Mouse (Mus musculus): Measurements from ENCODE around the gene Acod1. TPM values are rescaled to one million over a fixed set of nuclear protein-coding genes. Genes with fewer than 3 reads are reported as not detected.

Acod1 gene
- polyA plus RNA-seq, 1 experiment from 2014 or later, result not detected

DNA sequence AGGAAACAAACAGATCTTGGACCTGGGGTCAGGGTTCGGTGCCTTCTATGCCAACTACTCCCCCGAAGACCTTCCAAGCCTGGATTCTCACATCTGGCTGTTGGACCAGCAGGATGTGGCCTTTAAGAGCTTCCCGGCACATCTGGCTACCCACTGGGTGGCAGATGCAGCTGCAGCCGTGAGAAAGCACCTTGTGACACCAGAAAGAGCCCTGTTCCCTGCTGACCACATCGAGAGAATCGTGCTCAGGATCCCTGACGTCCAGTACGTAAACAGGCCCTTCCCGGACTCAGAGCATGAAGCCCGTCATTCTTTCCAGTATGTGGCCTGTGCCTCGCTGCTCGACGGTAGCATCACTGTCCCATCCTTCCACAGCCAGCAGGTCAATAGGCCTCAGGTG lies 8.0 kb downstream of the Acod1 start:
- Histone ChIP-seq H3K9ac (no peak overlapping the region), H3K36me3 (no peaks in the 10 kb centered on the region), H3K9me3 (no peaks in the 10 kb centered on the region), H3K4me3 (no peak overlapping the region), H3K4me1 (replicated peaks) (no peaks in the 10 kb centered on the region), H3K27ac (replicated peaks) (no peak overlapping the region), H3K27me3 (no peaks in the 10 kb centered on the region), H3K4me2 (no peak overlapping the region)
- no peak for ATAC-seq (ENCODE audit: low FRiP score, low read depth)
- WGBS, result 84% methylated on average over 13 of the region's 13 CpGs

DNA sequence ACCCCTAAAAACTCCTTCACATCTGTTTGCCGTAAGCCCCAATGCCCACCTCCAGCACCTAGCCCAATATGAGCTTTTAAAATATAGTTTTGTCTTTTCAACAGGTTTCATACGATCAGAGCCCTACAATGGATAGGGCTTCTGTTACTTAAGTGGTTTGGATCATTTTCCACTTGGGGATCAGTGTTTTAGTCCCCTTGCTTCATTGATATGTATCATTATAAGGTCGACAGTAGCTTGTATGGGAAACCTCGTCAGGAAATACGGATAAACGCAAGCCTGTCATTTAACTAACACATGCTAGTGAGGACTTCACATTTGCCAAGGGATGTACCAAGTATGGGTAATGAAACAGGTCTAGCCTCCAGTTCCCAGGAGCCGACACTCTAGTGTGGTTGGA lies 9.8 kb downstream of the Acod1 start:
- WGBS, result 93% methylated on average over 7 of the region's 7 CpGs
- Histone ChIP-seq H3K4me2 (no peak overlapping the region), H3K4me1 (replicated peaks) (no peaks in the 10 kb centered on the region), H3K4me3 (no peak overlapping the region), H3K27me3 (no peaks in the 10 kb centered on the region), H3K27ac (replicated peaks) (no peak overlapping the region), H3K9me3 (no peaks in the 10 kb centered on the region), H3K9ac (no peak overlapping the region), H3K36me3 (no peaks in the 10 kb centered on the region)
- no peak for ATAC-seq (ENCODE audit: low FRiP score, low read depth)

DNA sequence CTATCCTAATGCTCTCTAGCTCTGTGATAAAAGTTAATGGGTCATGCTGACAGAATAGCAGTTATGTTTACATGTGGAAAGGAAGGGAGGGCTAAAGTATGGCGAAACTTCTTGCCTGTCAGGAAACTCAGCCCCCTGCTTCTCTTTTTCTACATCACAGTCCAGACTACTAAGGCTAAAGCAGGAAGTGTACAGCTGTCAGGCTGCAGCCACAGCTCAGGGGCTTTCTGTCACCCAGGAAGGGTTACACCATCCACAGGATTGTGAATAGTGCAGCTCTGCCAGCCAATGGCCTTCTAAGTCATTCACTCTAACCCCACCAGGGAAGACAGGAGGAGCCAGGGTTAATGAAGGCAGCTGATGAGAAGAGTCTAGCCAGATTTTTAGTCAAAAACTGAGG lies 12.2 kb downstream of the Acod1 start:
- ATAC-seq (ENCODE audit: low FRiP score, low read depth), result no peak
- Histone ChIP-seq H3K4me2 (no peak overlapping the region), H3K36me3 (no peaks in the 10 kb centered on the region), H3K4me1 (replicated peaks) (no peaks in the 10 kb centered on the region), H3K27me3 (no peaks in the 10 kb centered on the region), H3K27ac (replicated peaks) (no peak overlapping the region), H3K4me3 (no peak overlapping the region), H3K9ac (no peak overlapping the region), H3K9me3 (no peaks in the 10 kb centered on the region)
- WGBS, result 81% methylated on average over 1 of the region's 1 CpGs

DNA sequence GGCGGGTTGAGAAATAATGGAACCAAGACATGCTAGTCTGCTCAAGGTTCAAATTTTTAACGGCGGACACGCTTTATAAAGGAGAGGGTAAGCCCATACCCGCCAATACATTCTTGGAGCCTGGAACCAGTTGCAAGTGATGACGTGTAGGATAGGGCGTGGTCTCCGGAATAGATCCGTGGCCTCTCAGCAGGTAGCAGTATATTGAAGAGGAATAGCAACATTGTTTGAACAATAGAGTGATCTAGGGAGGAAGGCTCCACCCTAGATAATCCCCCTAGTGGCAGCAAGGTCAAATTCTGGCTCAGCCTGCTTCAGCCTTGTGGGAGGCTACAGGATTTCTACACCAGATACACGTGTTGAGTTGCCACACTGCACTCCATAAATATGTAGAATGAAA lies 12.7 kb downstream of the Acod1 start:
- no peaks in the 10 kb centered on the region for H3K36me3 ChIP-seq
- H3K27ac ChIP-seq (replicated peaks), result no peak overlapping the region
- no peak overlapping the region for H3K9ac ChIP-seq
- H3K4me2 ChIP-seq, result no peak overlapping the region
- H3K27me3 ChIP-seq, result no peaks in the 10 kb centered on the region
- no peak overlapping the region for H3K4me3 ChIP-seq
- H3K9me3 ChIP-seq, result no peaks in the 10 kb centered on the region
- no peak for ATAC-seq (ENCODE audit: low FRiP score, low read depth)
- WGBS, result 87% methylated on average over 10 of the region's 10 CpGs
- H3K4me1 ChIP-seq (replicated peaks), result no peaks in the 10 kb centered on the region

- Histone ChIP-seq H3K4me2 (peak overlapping the region; percentile 11; the same call in 1 of the 2 replicates), H3K27ac (replicated peaks) (no peak overlapping the region), H3K4me1 (replicated peaks) (peaks cover 5% of the 10 kb centered on the region), H3K27me3 (no peaks in the 10 kb centered on the region), H3K9me3 (no peaks in the 10 kb centered on the region), H3K9ac (no peak overlapping the region), H3K4me3 (no peak overlapping the region), H3K36me3 (no peaks in the 10 kb centered on the region)
- 15% methylated on average over 10 of the region's 10 CpGs for WGBS
- no peak for ATAC-seq (ENCODE audit: low FRiP score, low read depth)
Observed at GRCm38 (mm10) chr14:103065294-103066167, 18.8 kb downstream of the Acod1 start.

DNA sequence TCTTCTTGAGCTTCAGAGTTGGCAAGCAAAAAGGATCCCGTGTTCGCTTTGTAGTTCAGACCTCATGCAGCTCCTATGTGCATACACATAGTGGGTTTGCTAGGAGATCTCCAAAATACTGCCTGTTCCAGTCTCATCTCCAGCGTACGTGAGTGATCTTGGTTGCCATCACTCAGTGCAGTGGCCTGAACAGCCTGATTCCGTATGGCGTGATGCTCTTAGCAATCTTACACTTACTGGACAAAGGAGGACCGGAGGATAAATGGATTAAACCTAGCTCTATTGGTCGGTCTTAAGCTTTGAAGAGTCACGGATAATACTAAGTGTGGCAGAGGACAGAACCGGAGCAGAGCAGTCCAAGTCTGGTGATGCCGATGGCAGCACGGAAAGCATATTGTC lies 22.7 kb downstream of the Acod1 start:
- 11% methylated on average over 12 of the region's 12 CpGs for WGBS
- peak overlapping the region; percentile 68 for H3K9ac ChIP-seq
- peak overlapping the region; percentile 75 for H3K4me3 ChIP-seq
- H3K9me3 ChIP-seq, result no peaks in the 10 kb centered on the region
- no peak for ATAC-seq (ENCODE audit: low FRiP score, low read depth)
- peak overlapping the region; percentile 82 for H3K4me2 ChIP-seq
- H3K27me3 ChIP-seq, result no peaks in the 10 kb centered on the region
- peaks cover 10% of the 10 kb centered on the region for H3K4me1 ChIP-seq (replicated peaks)
- peak overlapping the region; percentile 79 for H3K27ac ChIP-seq (replicated peaks)
- peaks cover 4% of the 10 kb centered on the region; the same call in 1 of the 2 replicates for H3K36me3 ChIP-seq

GRCm38 (mm10) chr14:103069864-103070611 lies 23.3 kb downstream of the Acod1 start, which contains the start of gene Cln5:
Cln5 (plus strand) TSS chr14:103070216.
- H3K36me3 ChIP-seq, result peaks cover 4% of the 10 kb centered on the region; the same call in 1 of the 2 replicates
- H3K4me1 ChIP-seq (replicated peaks), result peaks cover 10% of the 10 kb centered on the region
- H3K9ac ChIP-seq, result peak within 1 kb of the TSS; percentile 68
- no peaks in the 10 kb centered on the region for H3K9me3 ChIP-seq
- peak; percentile 98 for ATAC-seq (ENCODE audit: low FRiP score, low read depth)
- WGBS, result under 1% methylated on average over 65 of the region's 65 CpGs
- peak within 1 kb of the TSS; percentile 82 for H3K4me2 ChIP-seq
- no peaks in the 10 kb centered on the region for H3K27me3 ChIP-seq
- H3K27ac ChIP-seq (replicated peaks), result peak within 1 kb of the TSS; percentile 79
- H3K4me3 ChIP-seq, result peak within 1 kb of the TSS; percentile 75

GRCm38 (mm10) chr14:103070790-103071189 lies 24.0 kb downstream of the Acod1 start:
- peak; percentile 3; the same call in 1 of the 2 replicates for ATAC-seq (ENCODE audit: low FRiP score, low read depth)
- Histone ChIP-seq H3K4me2 (peak overlapping the region; percentile 82), H3K9ac (peak overlapping the region; percentile 68), H3K4me3 (peak overlapping the region; percentile 75), H3K27ac (replicated peaks) (peak overlapping the region; percentile 79), H3K4me1 (replicated peaks) (peaks cover 10% of the 10 kb centered on the region), H3K36me3 (peaks cover 4% of the 10 kb centered on the region; the same call in 1 of the 2 replicates), H3K27me3 (no peaks in the 10 kb centered on the region), H3K9me3 (no peaks in the 10 kb centered on the region)
- 3% methylated on average over 10 of the region's 10 CpGs for WGBS

DNA sequence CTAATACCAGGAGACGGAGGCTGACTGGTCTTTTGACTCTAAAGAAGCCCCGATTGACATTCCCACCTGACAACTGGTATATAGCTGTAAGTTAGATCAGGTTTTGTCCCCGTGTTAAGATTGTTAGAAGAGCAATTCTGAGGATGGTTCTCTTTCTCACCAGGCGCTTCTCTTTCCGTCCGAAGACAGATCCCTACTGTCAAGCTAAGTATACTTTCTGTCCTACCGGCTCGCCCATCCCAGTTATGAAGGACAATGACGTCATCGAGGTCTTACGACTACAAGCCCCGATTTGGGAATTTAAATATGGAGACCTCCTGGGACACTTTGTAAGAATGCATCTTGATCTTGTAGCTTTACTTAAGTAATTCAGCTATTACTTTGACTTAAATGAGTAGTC lies 24.7 kb downstream of the Acod1 start:
- H3K27ac ChIP-seq (replicated peaks), result no peak overlapping the region
- no peaks in the 10 kb centered on the region for H3K9me3 ChIP-seq
- H3K4me3 ChIP-seq, result no peak overlapping the region
- peaks cover 7% of the 10 kb centered on the region; the same call in 1 of the 2 replicates for H3K36me3 ChIP-seq
- WGBS, result 93% methylated on average over 12 of the region's 12 CpGs
- no peak overlapping the region for H3K9ac ChIP-seq
- H3K27me3 ChIP-seq, result no peaks in the 10 kb centered on the region
- peaks cover 10% of the 10 kb centered on the region for H3K4me1 ChIP-seq (replicated peaks)
- H3K4me2 ChIP-seq, result 0 out of 2 replicates have a peak overlapping the region, but pooled peaks have one; percentile 82
- no peak for ATAC-seq (ENCODE audit: low FRiP score, low read depth)

DNA sequence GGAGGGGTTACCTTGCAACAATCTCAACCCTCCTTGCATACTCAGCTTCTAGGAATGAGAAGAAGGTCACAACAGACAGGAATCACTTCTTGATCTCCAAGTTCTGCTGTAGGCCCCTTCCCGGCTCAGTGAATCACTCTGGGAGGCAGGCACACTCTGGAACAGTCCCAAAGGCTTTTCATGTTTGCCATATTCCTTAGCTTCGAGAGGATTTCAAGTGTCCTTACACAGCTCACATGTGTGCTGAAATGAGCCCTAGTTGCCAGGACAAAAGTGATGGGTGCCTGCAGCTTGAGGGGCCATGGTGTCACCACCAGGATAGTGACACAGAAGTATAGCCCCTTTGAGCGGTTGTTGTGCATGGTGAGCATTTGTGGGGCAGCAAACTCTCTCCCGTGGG lies 26.0 kb downstream of the Acod1 start:
- H3K9ac ChIP-seq, result no peak overlapping the region
- H3K4me2 ChIP-seq, result no peak overlapping the region
- no peak overlapping the region for H3K27ac ChIP-seq (replicated peaks)
- ATAC-seq (ENCODE audit: low FRiP score, low read depth), result no peak
- no peaks in the 10 kb centered on the region for H3K9me3 ChIP-seq
- H3K27me3 ChIP-seq, result no peaks in the 10 kb centered on the region
- H3K4me3 ChIP-seq, result no peak overlapping the region
- H3K36me3 ChIP-seq, result peaks cover 12% of the 10 kb centered on the region
- WGBS, result 90% methylated on average over 4 of the region's 4 CpGs
- peaks cover 10% of the 10 kb centered on the region for H3K4me1 ChIP-seq (replicated peaks)

DNA sequence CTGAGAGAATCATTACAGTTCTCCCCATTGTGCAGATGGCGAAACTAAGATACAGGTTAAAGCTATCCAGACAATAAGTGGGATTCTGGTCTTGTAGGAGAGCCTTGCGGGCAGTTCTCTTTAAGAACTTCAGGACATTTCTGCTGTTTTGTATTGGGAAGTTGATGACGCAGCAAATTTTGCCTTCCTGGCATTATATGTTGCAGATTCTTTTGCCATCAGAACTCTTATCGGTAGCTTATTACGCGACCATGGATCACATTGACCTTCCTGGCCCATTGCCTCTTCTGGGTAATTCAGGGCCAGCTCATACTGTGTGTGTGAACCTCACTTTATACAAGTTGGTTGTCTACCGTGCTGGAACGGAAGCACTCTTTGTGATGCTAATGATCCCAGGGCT lies 27.0 kb downstream of the Acod1 start:
- Histone ChIP-seq H3K9me3 (no peaks in the 10 kb centered on the region), H3K9ac (no peak overlapping the region), H3K27ac (replicated peaks) (no peak overlapping the region), H3K4me1 (replicated peaks) (peaks cover 10% of the 10 kb centered on the region), H3K4me2 (no peak overlapping the region), H3K4me3 (no peak overlapping the region), H3K27me3 (no peaks in the 10 kb centered on the region), H3K36me3 (peaks cover 12% of the 10 kb centered on the region)
- 79% methylated on average over 8 of the region's 8 CpGs for WGBS
- ATAC-seq (ENCODE audit: low FRiP score, low read depth), result no peak

DNA sequence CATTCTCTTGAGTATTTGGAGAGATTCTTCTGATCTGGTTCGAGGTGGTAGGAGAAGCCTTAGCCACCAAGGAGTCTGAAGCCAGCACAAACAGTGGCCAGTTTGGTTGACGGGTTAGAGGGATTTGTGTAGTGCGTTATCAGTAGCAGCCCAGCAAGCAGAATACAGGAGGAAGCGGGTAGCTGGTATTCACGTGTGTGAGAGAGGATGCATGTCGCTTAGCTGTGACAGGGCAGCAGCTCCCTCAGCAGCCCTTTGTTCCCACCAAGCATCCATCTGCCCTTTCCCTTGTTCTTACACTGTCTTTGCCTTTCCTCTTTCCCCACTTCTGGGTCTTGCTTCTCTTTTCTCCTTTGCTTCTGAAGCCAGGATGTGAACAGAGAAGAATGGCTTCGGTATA lies 28.4 kb downstream of the Acod1 start:
- no peak overlapping the region for H3K27ac ChIP-seq (replicated peaks)
- no peak overlapping the region for H3K4me3 ChIP-seq
- H3K4me2 ChIP-seq, result no peak overlapping the region
- no peak overlapping the region for H3K9ac ChIP-seq
- no peak for ATAC-seq (ENCODE audit: low FRiP score, low read depth)
- H3K36me3 ChIP-seq, result peaks cover 12% of the 10 kb centered on the region
- H3K4me1 ChIP-seq (replicated peaks), result peaks cover 6% of the 10 kb centered on the region
- WGBS, result 70% methylated on average over 7 of the region's 7 CpGs
- H3K9me3 ChIP-seq, result no peaks in the 10 kb centered on the region
- no peaks in the 10 kb centered on the region for H3K27me3 ChIP-seq
